Mouse (Mus musculus) spleen, adult 2 months (tissue): ENCODE measurements around the gene Lcorl.

Source experiments
- CTCF ChIP-seq: fragments of 200-500 bp; IDR thresholded peaks from 2 replicates; pipeline ENCODE4 v1.5.1; 2011; ENCODE audit warnings: mild to moderate bottlenecking, inconsistent platforms; ENCODE audit not compliant: insufficient read depth, insufficient read length, insufficient replicate concordance; ENCODE audit errors: extremely low read depth
- POLR2A ChIP-seq: fragments of 200-500 bp; IDR thresholded peaks from 2 replicates; pipeline ENCODE4 v1.6.1; 2011; ENCODE audit warnings: low read depth, low read length, inconsistent platforms

DNA sequence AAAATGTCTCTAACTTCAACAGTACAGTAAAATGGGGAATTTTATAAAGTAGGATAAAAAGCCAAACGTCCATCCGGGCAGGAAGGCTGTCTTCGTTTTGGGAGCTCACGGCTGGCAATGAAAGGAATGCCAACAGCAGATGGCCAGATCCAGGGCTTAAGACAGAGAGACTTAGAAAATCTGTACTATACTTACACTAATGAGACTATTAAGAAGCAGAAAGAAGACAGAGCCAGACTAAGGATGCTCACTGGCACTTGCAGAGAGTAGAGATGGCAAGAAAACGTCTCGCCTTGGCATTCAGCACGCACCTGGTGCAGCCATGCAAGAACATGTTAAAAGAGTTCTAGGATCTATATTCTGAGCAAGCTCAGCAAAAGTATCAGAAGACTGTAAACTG, 65.6 kb downstream of the Lcorl start:
- TF ChIP-seq POLR2A (no peak), CTCF (no peak)
